Mouse (Mus musculus): ENCODE data around the gene Minos1. TPM values are rescaled to one million over a fixed set of nuclear protein-coding genes. Genes with fewer than 3 reads are reported as not detected.
A peak's percentile ranks its signal among the peaks of the same experiment; 100 is the strongest.

The Minos1 gene
- polyA plus RNA-seq, 1 experiment from 2014 or later, result 421 TPM

- ATAC-seq (ENCODE audit: low FRiP score), result no peak
- Histone ChIP-seq H3K4me3 (ENCODE audit: low read depth, low read length) (no peak overlapping the region), H3K9ac (ENCODE audit: low read length) (no peak overlapping the region), H3K4me2 (no peak overlapping the region), H3K9me3 (ENCODE audit: control insufficient read depth, low read length) (no peaks in the 10 kb centered on the region), H3K27me3 (ENCODE audit: control insufficient read depth, insufficient read depth, low read length) (peaks cover 10% of the 10 kb centered on the region), H3K4me1 (ENCODE audit: control insufficient read depth, insufficient read depth, low read length) (no peaks in the 10 kb centered on the region), H3K27ac (ENCODE audit: low read depth, low read length) (no peak overlapping the region), H3K36me3 (ENCODE audit: control insufficient read depth, insufficient read depth, low read length) (no peaks in the 10 kb centered on the region)
- DNase-seq (ENCODE audit: low spot score, missing footprints), result peak; percentile 39
- 39% methylated on average over 4 of the region's 4 CpGs for WGBS
Measured at GRCm38 (mm10) chr4:139068287-139068686, 62.6 kb downstream of the Minos1 start.

- Histone ChIP-seq H3K4me1 (ENCODE audit: control insufficient read depth, insufficient read depth, low read length) (no peaks in the 10 kb centered on the region), H3K4me3 (ENCODE audit: low read depth, low read length) (no peak overlapping the region), H3K27ac (ENCODE audit: low read depth, low read length) (no peak overlapping the region), H3K9ac (ENCODE audit: low read length) (no peak overlapping the region), H3K27me3 (ENCODE audit: control insufficient read depth, insufficient read depth, low read length) (no peaks in the 10 kb centered on the region; the same call in 1 of the 2 replicates), H3K4me2 (no peak overlapping the region), H3K9me3 (ENCODE audit: control insufficient read depth, low read length) (no peaks in the 10 kb centered on the region), H3K36me3 (ENCODE audit: control insufficient read depth, insufficient read depth, low read length) (no peaks in the 10 kb centered on the region)
- DNase-seq (ENCODE audit: low spot score, missing footprints) (no peak), ATAC-seq (ENCODE audit: low FRiP score) (no peak)
- WGBS, result 92% methylated on average over 5 of the region's 5 CpGs
Measured at GRCm38 (mm10) chr4:139064831-139065230, 66.1 kb downstream of the Minos1 start.

GRCm38 (mm10) chr4:139059569-139059968 lies 71.3 kb downstream of the Minos1 start:
- ATAC-seq (ENCODE audit: low FRiP score), result no peak
- no peaks in the 10 kb centered on the region; the same call in 1 of the 2 replicates for H3K27me3 ChIP-seq (ENCODE audit: control insufficient read depth, insufficient read depth, low read length)
- H3K36me3 ChIP-seq (ENCODE audit: control insufficient read depth, insufficient read depth, low read length), result no peaks in the 10 kb centered on the region
- H3K4me3 ChIP-seq (ENCODE audit: low read depth, low read length), result no peak overlapping the region
- no peak overlapping the region for H3K27ac ChIP-seq (ENCODE audit: low read depth, low read length)
- H3K9me3 ChIP-seq (ENCODE audit: control insufficient read depth, low read length), result no peaks in the 10 kb centered on the region
- no peak overlapping the region for H3K4me2 ChIP-seq
- no peak overlapping the region for H3K9ac ChIP-seq (ENCODE audit: low read length)
- no peaks in the 10 kb centered on the region for H3K4me1 ChIP-seq (ENCODE audit: control insufficient read depth, insufficient read depth, low read length)
- 9% methylated on average over 7 of the region's 7 CpGs for WGBS
- peak; percentile 66 for DNase-seq (ENCODE audit: low spot score, missing footprints)

- 87% methylated on average over 5 of the region's 5 CpGs for WGBS
- no peak overlapping the region for H3K4me2 ChIP-seq
- no peak overlapping the region for H3K27ac ChIP-seq (ENCODE audit: low read depth, low read length)
- ATAC-seq (ENCODE audit: low FRiP score) (no peak), DNase-seq (ENCODE audit: low spot score, missing footprints) (no peak)
- H3K4me3 ChIP-seq (ENCODE audit: low read depth, low read length), result no peak overlapping the region
- no peaks in the 10 kb centered on the region for H3K4me1 ChIP-seq (ENCODE audit: control insufficient read depth, insufficient read depth, low read length)
- H3K27me3 ChIP-seq (ENCODE audit: control insufficient read depth, insufficient read depth, low read length), result no peaks in the 10 kb centered on the region
- H3K36me3 ChIP-seq (ENCODE audit: control insufficient read depth, insufficient read depth, low read length), result no peaks in the 10 kb centered on the region
- no peak overlapping the region for H3K9ac ChIP-seq (ENCODE audit: low read length)
- H3K9me3 ChIP-seq (ENCODE audit: control insufficient read depth, low read length), result no peaks in the 10 kb centered on the region
Measured at GRCm38 (mm10) chr4:139058029-139058428, 72.9 kb downstream of the Minos1 start.

- no peaks in the 10 kb centered on the region for H3K36me3 ChIP-seq (ENCODE audit: control insufficient read depth, insufficient read depth, low read length)
- no peaks in the 10 kb centered on the region for H3K9me3 ChIP-seq (ENCODE audit: control insufficient read depth, low read length)
- H3K4me1 ChIP-seq (ENCODE audit: control insufficient read depth, insufficient read depth, low read length), result no peaks in the 10 kb centered on the region
- no peak for ATAC-seq (ENCODE audit: low FRiP score)
- H3K4me2 ChIP-seq, result no peak overlapping the region
- no peak overlapping the region for H3K27ac ChIP-seq (ENCODE audit: low read depth, low read length)
- H3K9ac ChIP-seq (ENCODE audit: low read length), result no peak overlapping the region
- 85% methylated on average over 5 of the region's 5 CpGs for WGBS
- no peaks in the 10 kb centered on the region for H3K27me3 ChIP-seq (ENCODE audit: control insufficient read depth, insufficient read depth, low read length)
- no peak overlapping the region for H3K4me3 ChIP-seq (ENCODE audit: low read depth, low read length)
- peak; percentile 21 for DNase-seq (ENCODE audit: low spot score, missing footprints)
Measured at GRCm38 (mm10) chr4:139057291-139057690, 73.6 kb downstream of the Minos1 start.

- ATAC-seq (ENCODE audit: low FRiP score) (no peak), DNase-seq (ENCODE audit: low spot score, missing footprints) (peak; percentile 47)
- H3K27ac ChIP-seq (ENCODE audit: low read depth, low read length), result no peak overlapping the region
- H3K4me3 ChIP-seq (ENCODE audit: low read depth, low read length), result no peak overlapping the region
- no peaks in the 10 kb centered on the region for H3K9me3 ChIP-seq (ENCODE audit: control insufficient read depth, low read length)
- no peaks in the 10 kb centered on the region for H3K27me3 ChIP-seq (ENCODE audit: control insufficient read depth, insufficient read depth, low read length)
- H3K36me3 ChIP-seq (ENCODE audit: control insufficient read depth, insufficient read depth, low read length), result no peaks in the 10 kb centered on the region
- H3K4me2 ChIP-seq, result no peak overlapping the region
- H3K9ac ChIP-seq (ENCODE audit: low read length), result no peak overlapping the region
- H3K4me1 ChIP-seq (ENCODE audit: control insufficient read depth, insufficient read depth, low read length), result no peaks in the 10 kb centered on the region
- 73% methylated on average over 3 of the region's 3 CpGs for WGBS
Measured at GRCm38 (mm10) chr4:139055744-139056143, 75.2 kb downstream of the Minos1 start.

GRCm38 (mm10) chr4:139055336-139055735 lies 75.6 kb downstream of the Minos1 start:
- H3K27ac ChIP-seq (ENCODE audit: low read depth, low read length), result no peak overlapping the region

GRCm38 (mm10) chr4:139054300-139054923 lies 76.5 kb downstream of the Minos1 start:
- Histone ChIP-seq H3K27ac (ENCODE audit: low read depth, low read length) (no peak overlapping the region), H3K9me3 (ENCODE audit: control insufficient read depth, low read length) (no peaks in the 10 kb centered on the region), H3K4me1 (ENCODE audit: control insufficient read depth, insufficient read depth, low read length) (no peaks in the 10 kb centered on the region), H3K4me2 (no peak overlapping the region), H3K27me3 (ENCODE audit: control insufficient read depth, insufficient read depth, low read length) (no peaks in the 10 kb centered on the region), H3K4me3 (ENCODE audit: low read depth, low read length) (no peak overlapping the region), H3K9ac (ENCODE audit: low read length) (no peak overlapping the region), H3K36me3 (ENCODE audit: control insufficient read depth, insufficient read depth, low read length) (no peaks in the 10 kb centered on the region)
- WGBS, result 54% methylated on average over 9 of the region's 9 CpGs
- DNase-seq (ENCODE audit: low spot score, missing footprints), result peak; percentile 39
- no peak for ATAC-seq (ENCODE audit: low FRiP score)

More at GRCm38 (mm10) chr4:139055336-139055735, 75.6 kb downstream of the Minos1 start:
- ATAC-seq (ENCODE audit: low FRiP score) (no peak), DNase-seq (ENCODE audit: low spot score, missing footprints) (no peak)
- WGBS, result 88% methylated on average over 4 of the region's 4 CpGs
- Histone ChIP-seq H3K36me3 (ENCODE audit: control insufficient read depth, insufficient read depth, low read length) (no peaks in the 10 kb centered on the region), H3K9ac (ENCODE audit: low read length) (no peak overlapping the region), H3K4me3 (ENCODE audit: low read depth, low read length) (no peak overlapping the region), H3K4me1 (ENCODE audit: control insufficient read depth, insufficient read depth, low read length) (no peaks in the 10 kb centered on the region), H3K4me2 (no peak overlapping the region), H3K9me3 (ENCODE audit: control insufficient read depth, low read length) (no peaks in the 10 kb centered on the region), H3K27me3 (ENCODE audit: control insufficient read depth, insufficient read depth, low read length) (no peaks in the 10 kb centered on the region)

- Histone ChIP-seq H3K4me1 (ENCODE audit: control insufficient read depth, insufficient read depth, low read length) (no peaks in the 10 kb centered on the region), H3K4me2 (no peak overlapping the region), H3K9ac (ENCODE audit: low read length) (no peak overlapping the region), H3K27me3 (ENCODE audit: control insufficient read depth, insufficient read depth, low read length) (no peaks in the 10 kb centered on the region), H3K36me3 (ENCODE audit: control insufficient read depth, insufficient read depth, low read length) (no peaks in the 10 kb centered on the region), H3K4me3 (ENCODE audit: low read depth, low read length) (no peak overlapping the region), H3K9me3 (ENCODE audit: control insufficient read depth, low read length) (no peaks in the 10 kb centered on the region), H3K27ac (ENCODE audit: low read depth, low read length) (no peak overlapping the region)
- ATAC-seq (ENCODE audit: low FRiP score) (no peak), DNase-seq (ENCODE audit: low spot score, missing footprints) (no peak)
- WGBS, result 44% methylated on average over 5 of the region's 5 CpGs
Measured at GRCm38 (mm10) chr4:139053391-139053790, 77.5 kb downstream of the Minos1 start.

Data from midbrain, embryonic 11.5 days (tissue).